Mouse (Mus musculus) hindbrain, embryonic 12.5 days (tissue): Measurements from ENCODE around the gene Zyg11b. TPM values are rescaled to one million over a fixed set of nuclear protein-coding genes. Genes with fewer than 3 reads are reported as not detected.
A peak's percentile ranks its signal among the peaks of the same experiment; 100 is the strongest.

ENCODE experiments used
- ATAC-seq: fragments of 200-750 bp; cut with Nextera tagmentation; 2 replicates; pipeline ENCODE4 v1.8.0; 2017; ENCODE audit warnings: moderate TSS enrichment; ENCODE audit not compliant: low FRiP score
- H3K27ac ChIP-seq: fragments of 300-500 bp; sonication (generic); 2 replicates; pipeline ENCODE4 v1.5.1; 2016; ENCODE audit warnings: mild to moderate bottlenecking
- H3K27me3 ChIP-seq: fragments of 300-500 bp; sonication (generic); 2 replicates; pipeline ENCODE4 v1.6.1; 2016; ENCODE audit warnings: mild to moderate bottlenecking
- H3K36me3 ChIP-seq: fragments of 300-500 bp; sonication (generic); 2 replicates; pipeline ENCODE4 v1.6.1; 2016; ENCODE audit warnings: mild to moderate bottlenecking
- H3K4me1 ChIP-seq: fragments of 300-500 bp; sonication (generic); 2 replicates; pipeline ENCODE4 v1.6.1; 2016
- H3K4me2 ChIP-seq: fragments of 300-500 bp; sonication (generic); replicated peaks from 2 replicates; pipeline ENCODE4 v1.6.1; 2016; ENCODE audit warnings: mild to moderate bottlenecking
- H3K4me3 ChIP-seq: fragments of 300-500 bp; sonication (generic); 2 replicates; pipeline ENCODE4 v1.5.1; 2016; ENCODE audit warnings: mild to moderate bottlenecking
- H3K9ac ChIP-seq: fragments of 300-500 bp; sonication (generic); 2 replicates; pipeline ENCODE4 v1.6.1; 2016; ENCODE audit warnings: mild to moderate bottlenecking, moderate library complexity
- H3K9me3 ChIP-seq: fragments of 300-500 bp; sonication (generic); replicated peaks from 2 replicates; pipeline ENCODE4 v1.6.1; 2016; ENCODE audit warnings: mild to moderate bottlenecking
- WGBS: fragments of 180-500 bp; shearing (Covaris S2); methylation state at CpG from one replicate; pipeline ENCODE4 v1.1.7; 2016; 5-methylcytosine and 5-hydroxymethylcytosine counted together
- polyA plus RNA-seq: library from polyadenylated mRNA; unstranded; fragments of >200 nt; fragmentation: Nextera tagmentation; extraction: Ambion mirVana; gene quantifications from 2 replicates; pipeline ENCODE4 v1.2.1, GENCODE M21; 2016

Zyg11b gene
- polyA plus RNA-seq, 1 experiment from 2014 or later: 31.9 TPM

- no peak overlapping the region for H3K9ac ChIP-seq
- peaks cover 58% of the 10 kb centered on the region for H3K27me3 ChIP-seq
- no peak for ATAC-seq
- H3K4me1 ChIP-seq: peaks cover 9% of the 10 kb centered on the region
- 0 out of 2 replicates have a peak overlapping the region, but pooled peaks have one; percentile 3 for H3K4me2 ChIP-seq
- WGBS: 5% methylated on average over 9 of the region's 9 CpGs
- H3K36me3 ChIP-seq: no peaks in the 10 kb centered on the region
- H3K9me3 ChIP-seq: no peaks in the 10 kb centered on the region
- H3K27ac ChIP-seq: no peak overlapping the region
- H3K4me3 ChIP-seq: no peak overlapping the region
These were observed 81.9 kb downstream of the Zyg11b start for GRCm38 (mm10) chr4:108219019-108219418.

DNA sequence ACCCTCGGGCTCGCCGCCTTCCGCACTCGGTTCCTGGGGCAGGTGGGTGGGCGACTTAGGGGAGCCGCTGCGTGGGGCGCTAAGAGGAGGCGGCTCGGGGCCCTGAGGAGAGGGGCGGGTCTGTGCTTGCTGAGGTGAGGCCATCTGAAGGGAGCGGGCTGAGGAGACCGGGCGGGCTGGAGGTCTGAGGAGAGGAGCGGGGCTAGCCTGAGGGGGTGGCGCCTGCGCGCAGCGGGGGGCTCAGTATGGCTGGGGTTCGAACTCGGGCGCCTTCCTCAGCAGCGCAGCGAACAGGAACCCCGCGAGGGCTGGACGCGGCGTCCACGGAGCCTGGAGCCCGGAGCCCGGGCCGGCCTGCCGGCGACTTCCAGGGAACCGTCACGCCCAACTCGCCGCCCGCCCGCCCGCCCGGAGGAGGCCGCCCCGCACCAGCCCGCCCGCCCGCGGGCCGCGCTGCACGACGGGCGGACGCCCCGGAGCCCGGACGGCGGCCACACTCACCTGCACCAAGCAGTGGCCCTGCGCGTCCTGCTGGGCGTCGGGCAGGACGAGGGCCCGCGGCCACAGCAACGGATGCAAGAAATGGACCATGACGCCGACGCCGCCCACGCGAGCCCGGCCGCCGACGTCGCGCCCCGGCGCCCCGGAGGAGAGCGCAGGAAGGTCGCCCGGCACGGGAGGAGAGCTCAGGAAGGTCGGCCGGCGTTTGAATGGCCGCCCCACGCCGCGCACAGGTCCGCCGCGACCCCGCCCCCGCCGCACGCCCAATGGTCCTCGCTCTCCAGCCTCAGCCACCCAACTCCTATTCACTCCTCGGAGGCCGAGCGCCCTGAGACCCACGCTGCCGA, 83.3 kb downstream of the Zyg11b start, which contains the start of gene Zyg11a:
TSS of gene Zyg11a (minus strand) at position 717 of the 848 bp plus-strand sequence.
- Histone ChIP-seq H3K4me3 (peak within 1 kb of the TSS; percentile 41), H3K9me3 (no peaks in the 10 kb centered on the region), H3K9ac (peak within 1 kb of the TSS; percentile 43; the same call in 1 of the 2 replicates), H3K4me1 (peaks cover 9% of the 10 kb centered on the region), H3K36me3 (no peaks in the 10 kb centered on the region), H3K4me2 (peak within 1 kb of the TSS; percentile 57), H3K27me3 (peaks cover 58% of the 10 kb centered on the region), H3K27ac (no peak within 1 kb of the TSS)
- ATAC-seq: no peak
- 2% methylated on average over 87 of the region's 107 CpGs for WGBS

DNA sequence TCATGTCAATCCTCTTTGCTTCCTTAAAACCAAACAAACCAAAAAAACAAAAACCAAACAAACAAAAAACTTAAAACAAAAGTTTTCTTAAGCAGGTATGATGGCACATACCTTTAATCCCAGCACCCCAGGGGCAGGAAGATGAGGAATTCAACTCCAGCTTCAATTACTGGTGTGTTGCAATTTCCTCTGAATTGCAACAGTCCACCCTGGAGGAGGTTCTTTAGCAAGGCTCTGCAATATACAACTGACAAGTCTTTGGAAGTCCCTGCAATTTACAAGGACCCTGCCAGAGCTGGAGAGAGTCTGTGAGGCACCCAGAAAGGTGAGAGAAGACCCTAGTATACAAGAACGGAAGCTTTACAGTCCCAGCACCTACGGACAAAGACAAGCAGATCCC, 87.9 kb downstream of the Zyg11b start:
- Histone ChIP-seq H3K4me3 (no peak overlapping the region), H3K4me1 (peaks cover 9% of the 10 kb centered on the region), H3K27ac (no peak overlapping the region), H3K36me3 (no peaks in the 10 kb centered on the region), H3K4me2 (no peak overlapping the region), H3K9me3 (no peaks in the 10 kb centered on the region), H3K9ac (no peak overlapping the region), H3K27me3 (peaks cover 37% of the 10 kb centered on the region)
- ATAC-seq: no peak
- 87% methylated on average over 2 of the region's 2 CpGs for WGBS

DNA sequence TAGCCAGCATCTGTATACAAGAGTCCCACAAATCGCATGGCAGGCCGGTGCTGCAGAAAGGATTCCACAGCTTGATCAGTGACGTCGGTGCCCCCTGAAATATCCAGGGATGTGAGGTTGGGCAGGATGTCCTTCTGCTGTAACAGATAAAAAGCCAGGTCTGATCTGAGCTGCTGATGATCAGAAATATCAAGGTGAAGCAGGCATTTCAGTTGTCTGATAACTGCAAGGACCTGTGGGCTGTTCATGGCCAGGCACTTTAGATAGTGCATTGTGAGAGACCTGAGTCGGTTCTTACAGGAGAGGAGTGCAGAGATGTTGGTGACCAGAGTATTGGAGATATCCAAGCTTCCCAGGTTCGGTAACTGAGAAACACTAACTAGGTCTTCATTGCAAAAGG, 96.3 kb downstream of the Zyg11b start:
- no peaks in the 10 kb centered on the region for H3K36me3 ChIP-seq
- H3K4me3 ChIP-seq: no peak overlapping the region
- H3K9ac ChIP-seq: no peak overlapping the region
- ATAC-seq: no peak
- no peaks in the 10 kb centered on the region for H3K4me1 ChIP-seq
- no peak overlapping the region for H3K4me2 ChIP-seq
- no peaks in the 10 kb centered on the region for H3K9me3 ChIP-seq
- H3K27ac ChIP-seq: no peak overlapping the region
- 90% methylated on average over 6 of the region's 6 CpGs for WGBS
- no peaks in the 10 kb centered on the region for H3K27me3 ChIP-seq

DNA sequence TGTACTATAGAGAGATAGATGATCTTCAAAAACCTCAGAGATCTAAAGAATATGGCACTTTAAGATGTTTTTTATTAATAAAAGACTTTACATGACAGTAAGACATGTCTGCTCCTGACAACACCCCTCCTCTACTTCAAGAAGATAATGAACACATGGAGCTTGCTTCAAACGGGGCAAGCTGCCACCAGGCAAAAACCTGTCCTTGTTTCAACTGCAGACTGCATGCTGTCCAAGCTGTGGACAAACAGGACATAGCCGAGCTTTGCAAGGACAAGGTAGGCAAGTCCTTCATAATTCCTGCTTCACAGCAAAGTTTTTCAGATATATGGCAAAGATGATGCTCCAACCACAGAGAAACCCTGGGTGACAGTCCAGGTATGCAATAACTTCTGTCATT, 101.7 kb downstream of the Zyg11b start:
- Histone ChIP-seq H3K4me2 (no peak overlapping the region), H3K27me3 (no peaks in the 10 kb centered on the region), H3K9me3 (no peaks in the 10 kb centered on the region), H3K4me1 (peaks cover 4% of the 10 kb centered on the region), H3K9ac (no peak overlapping the region), H3K4me3 (no peak overlapping the region), H3K36me3 (no peaks in the 10 kb centered on the region), H3K27ac (no peak overlapping the region)
- WGBS: 75% methylated on average over 2 of the region's 2 CpGs
- ATAC-seq: no peak

DNA sequence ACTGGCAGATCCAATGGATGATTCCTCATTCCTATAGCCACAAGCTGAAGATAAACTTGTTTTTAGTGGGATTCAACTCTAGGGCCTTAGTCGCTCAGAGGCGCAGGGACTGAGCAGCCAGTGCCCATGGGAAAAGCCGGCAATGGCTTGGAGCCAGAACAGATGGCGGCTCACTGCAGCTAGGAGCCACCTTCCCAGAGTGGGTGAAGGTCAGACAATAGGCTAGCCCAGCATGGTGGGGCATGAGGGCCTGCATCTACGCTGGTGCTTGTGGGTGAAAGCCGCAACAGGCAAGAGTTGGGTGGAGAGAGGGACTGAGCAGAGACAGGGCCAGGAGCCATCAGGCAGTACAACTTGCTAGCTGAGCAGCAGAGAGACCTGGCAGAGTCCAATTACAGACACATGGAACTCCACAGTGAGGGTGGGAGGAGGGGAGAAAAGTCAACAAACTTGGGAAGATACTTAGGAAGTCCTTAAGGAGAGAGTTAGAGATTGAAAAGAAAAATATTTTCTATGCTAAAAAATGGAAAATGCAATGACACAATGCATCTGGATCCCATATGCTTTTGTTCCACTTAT, 104.5 kb downstream of the Zyg11b start:
- H3K4me2 ChIP-seq: no peak overlapping the region
- no peaks in the 10 kb centered on the region for H3K9me3 ChIP-seq
- H3K4me1 ChIP-seq: peaks cover 4% of the 10 kb centered on the region
- 0 out of 2 replicates have a peak overlapping the region, but pooled peaks have one; percentile 40 for H3K27ac ChIP-seq
- H3K4me3 ChIP-seq: no peak overlapping the region
- 51% methylated on average over 6 of the region's 6 CpGs for WGBS
- no peak overlapping the region for H3K9ac ChIP-seq
- H3K36me3 ChIP-seq: no peaks in the 10 kb centered on the region
- H3K27me3 ChIP-seq: no peaks in the 10 kb centered on the region
- ATAC-seq: no peak

- H3K27me3 ChIP-seq: no peaks in the 10 kb centered on the region
- WGBS: 77% methylated on average over 2 of the region's 2 CpGs
- no peak for ATAC-seq
- H3K9me3 ChIP-seq: no peaks in the 10 kb centered on the region
- no peaks in the 10 kb centered on the region for H3K36me3 ChIP-seq
- no peak overlapping the region for H3K9ac ChIP-seq
- H3K4me2 ChIP-seq: no peak overlapping the region
- peaks cover 4% of the 10 kb centered on the region for H3K4me1 ChIP-seq
- no peak overlapping the region for H3K27ac ChIP-seq
- H3K4me3 ChIP-seq: no peak overlapping the region
These were observed 108.0 kb downstream of the Zyg11b start for GRCm38 (mm10) chr4:108192821-108193323.

DNA sequence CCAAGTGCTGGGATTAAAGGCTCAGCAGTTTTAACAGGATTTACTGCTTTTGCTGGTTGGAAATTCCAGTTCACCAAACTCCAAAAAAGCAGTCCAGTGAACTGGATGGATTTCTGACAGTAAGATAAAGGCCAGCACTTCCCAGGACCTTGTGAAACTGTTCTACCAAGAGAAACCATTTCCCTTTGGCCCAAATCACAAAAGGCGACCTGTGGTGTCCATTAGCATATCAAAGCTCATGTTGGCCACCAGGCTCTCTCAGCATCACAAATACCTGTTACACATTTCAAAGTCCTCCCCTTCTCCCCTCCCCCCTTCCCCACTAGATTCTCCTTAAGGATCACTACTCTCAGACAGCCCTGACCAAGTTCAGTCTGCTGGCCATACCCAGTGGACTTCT, 118.6 kb downstream of the Zyg11b start:
- Histone ChIP-seq H3K36me3 (no peaks in the 10 kb centered on the region), H3K4me2 (no peak overlapping the region), H3K27ac (no peak overlapping the region), H3K4me3 (no peak overlapping the region), H3K4me1 (no peaks in the 10 kb centered on the region), H3K9ac (no peak overlapping the region), H3K27me3 (no peaks in the 10 kb centered on the region), H3K9me3 (no peaks in the 10 kb centered on the region)
- ATAC-seq: no peak
- WGBS: 21% methylated on average over 1 of the region's 1 CpGs

Other genes with a start within 250 kb of the Zyg11b start
- 0.48 and 0.98 TPM in 2 replicates for gene Podn, start 204.7 kb downstream of the Zyg11b start, polyA plus RNA-seq
- gene Scp2, start 156.1 kb downstream of the Zyg11b start, polyA plus RNA-seq: 190 and 202 TPM in 2 replicates
- gene Echdc2, start 135.7 kb downstream of the Zyg11b start, polyA plus RNA-seq: 17.0 and 18.8 TPM in 2 replicates
- not detected in 2 replicates for gene Zyg11a, start 83.0 kb downstream of the Zyg11b start, polyA plus RNA-seq
- 46.6 and 56.9 TPM in 2 replicates for gene Coa7, start 27.0 kb upstream of the Zyg11b start, polyA plus RNA-seq
- 3.5 and 5.2 TPM in 2 replicates for gene Shisal2a, start 82.3 kb upstream of the Zyg11b start, polyA plus RNA-seq
- 58.2 and 59.8 TPM in 2 replicates for gene Gpx7, start 105.9 kb upstream of the Zyg11b start, polyA plus RNA-seq
- 105 and 118 TPM in 2 replicates for gene Tut4, start 158.3 kb upstream of the Zyg11b start, polyA plus RNA-seq